Mouse (Mus musculus) heart, postnatal 14 days (tissue): ENCODE data around the gene Ttll7. TPM values are rescaled to one million over a fixed set of nuclear protein-coding genes. Genes with fewer than 3 reads are reported as not detected.

ENCODE experiments used
- DNase-seq, 2 experiments: peaks; one replicate each; pipeline ENCODE4 v3.0.0; 2021 to 2022
- intact Hi-C: fragments of 180-260 bp; cut with DNase I; formaldehyde crosslinking; loops from one replicate; pipeline ENCODE4 v1.15.1; 2025
- total RNA-seq, 2 experiments: library from RNA; stranded (reverse); gene quantifications; 2 replicates each; pipeline ENCODE4 v1.2.3; 2021

Ttll7 gene
- total RNA-seq, 2 experiments from 2014 or later, result 3.8 TPM

- no peak for DNase-seq
- intact Hi-C loops, result no loop called here
Measured at GRCm38 (mm10) chr3:146967834-146968233, 115.7 kb downstream of the Ttll7 start.

DNA sequence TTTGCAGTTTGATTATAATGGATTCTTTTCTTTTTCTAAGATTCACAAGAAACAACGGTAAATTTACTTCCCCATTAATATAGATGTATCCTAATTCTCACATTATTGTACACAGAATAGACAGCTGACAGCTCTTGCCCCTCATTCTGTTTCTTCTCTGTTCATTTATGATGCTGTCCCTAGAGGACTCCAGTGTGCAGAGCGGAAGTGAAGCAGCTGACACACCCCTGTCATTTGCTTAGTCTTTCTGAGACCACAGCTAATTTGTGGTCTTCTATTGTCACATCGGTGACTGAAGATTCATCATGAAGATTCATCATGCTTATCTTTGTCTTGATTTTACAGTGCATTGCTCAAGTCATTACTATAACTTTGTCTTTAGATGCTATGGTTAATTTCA is 126.1 kb downstream of the Ttll7 start:
- intact Hi-C loops, result no loop called here
- DNase-seq, result no peak

- DNase-seq, result peak; percentile 27 to 43
- intact Hi-C loops, result loop anchor here (5.0 to 10.0 kb wide), 2 partner anchors 1011 to 1993 kb away; no protein-coding TSS in a partner anchor
Measured at GRCm38 (mm10) chr3:146993834-146994669, 141.9 kb downstream of the Ttll7 start.

DNA sequence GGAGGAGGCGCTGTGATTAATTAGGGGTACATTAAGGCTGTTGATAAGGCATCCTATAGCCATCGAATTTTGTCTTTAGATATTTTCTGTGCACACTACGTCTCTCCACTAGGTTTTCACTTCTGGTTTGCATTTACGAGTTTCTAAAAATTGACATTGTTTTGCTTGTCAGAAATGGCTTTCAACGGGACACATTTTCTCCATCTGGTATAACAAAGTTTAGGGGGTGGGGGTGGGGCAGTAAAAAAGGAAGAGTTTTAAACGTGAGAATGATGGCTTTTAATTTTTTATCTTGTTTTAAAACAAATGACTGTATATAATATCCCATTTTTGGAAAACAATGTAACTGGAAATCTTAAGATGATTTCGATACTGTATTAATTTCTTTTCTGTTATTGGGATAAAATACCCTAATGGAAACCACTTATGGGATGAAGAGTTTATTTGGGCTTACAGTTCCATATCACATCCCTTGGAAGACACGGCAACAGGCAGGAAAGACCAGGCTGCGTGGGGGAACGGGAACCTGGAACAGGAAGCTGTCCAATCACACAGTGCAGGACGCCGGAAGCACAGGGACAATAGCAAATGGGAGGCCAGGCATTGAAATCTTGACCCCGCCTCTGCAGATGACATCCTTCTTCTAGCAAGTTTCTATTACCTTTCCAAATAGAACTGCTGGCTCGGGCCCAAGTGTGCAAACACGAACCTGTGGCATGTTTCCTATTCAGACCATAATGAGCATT is 142.7 kb downstream of the Ttll7 start:
- intact Hi-C loops, result loop anchor here (5.0 to 10.0 kb wide), 2 partner anchors 1010 to 1992 kb away; no protein-coding TSS in a partner anchor
- no peak for DNase-seq

DNA sequence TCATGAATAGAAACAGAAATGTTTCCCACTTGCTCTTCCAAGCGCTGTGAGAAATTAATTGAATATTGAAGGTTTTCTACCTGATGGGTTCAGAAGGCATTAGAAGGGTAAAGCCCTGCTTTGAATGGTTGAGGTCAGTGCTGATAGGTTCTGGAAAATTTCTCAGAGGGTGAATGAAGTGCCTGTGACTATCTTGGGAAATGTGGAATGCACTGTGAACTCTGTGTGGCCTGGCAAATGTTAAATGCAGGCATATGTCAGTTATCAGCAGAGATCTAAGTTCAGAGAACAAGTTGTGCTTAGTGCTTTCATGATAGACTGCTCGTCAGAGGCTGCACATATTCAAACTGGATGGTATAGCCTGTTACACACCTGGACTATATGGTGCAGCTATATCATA is 147.0 kb downstream of the Ttll7 start:
- intact Hi-C loops, result loop anchor here (10.0 kb wide), 1 partner anchor 1006 kb away; no protein-coding TSS in a partner anchor
- no peak for DNase-seq

DNA sequence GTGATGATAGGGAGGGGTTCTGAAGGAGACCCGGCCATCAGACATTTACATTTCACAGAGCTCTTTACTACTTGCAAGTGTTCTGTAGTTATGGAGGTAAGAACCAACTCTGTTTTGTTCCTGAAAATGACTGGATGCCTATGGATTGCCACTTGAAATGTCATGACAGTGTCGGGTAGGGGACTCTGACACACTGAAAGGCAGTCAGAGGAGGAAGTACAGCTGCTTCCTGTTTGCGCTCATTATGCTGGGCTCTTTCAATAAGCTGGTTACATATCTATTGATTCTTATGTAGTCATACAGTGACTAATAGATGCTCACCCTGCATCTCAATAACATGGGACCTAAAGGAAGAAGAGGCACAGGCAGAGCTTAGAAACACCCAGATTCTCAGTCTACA is 148.8 kb downstream of the Ttll7 start:
- no peak for DNase-seq
- intact Hi-C loops, result no loop called here

DNA sequence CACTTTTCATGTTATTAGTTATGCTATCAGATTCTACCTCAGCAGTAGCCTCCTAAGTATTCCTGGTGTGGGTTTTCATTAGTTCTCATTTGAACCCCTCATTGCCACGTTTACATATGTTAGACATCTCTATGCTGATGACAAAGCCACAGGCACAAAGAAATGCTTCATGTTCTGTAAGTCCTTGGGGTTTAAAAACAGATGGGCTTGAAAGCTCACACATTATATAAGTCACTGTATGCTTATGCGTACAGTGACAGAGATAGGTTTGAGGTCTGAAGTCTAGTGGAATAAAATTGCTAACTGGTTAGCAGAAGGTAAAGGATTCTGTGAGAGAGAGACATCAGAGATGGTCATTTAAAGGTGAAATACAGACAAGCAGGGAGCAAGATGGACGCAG is 149.4 kb downstream of the Ttll7 start:
- no peak for DNase-seq
- intact Hi-C loops, result no loop called here

DNA sequence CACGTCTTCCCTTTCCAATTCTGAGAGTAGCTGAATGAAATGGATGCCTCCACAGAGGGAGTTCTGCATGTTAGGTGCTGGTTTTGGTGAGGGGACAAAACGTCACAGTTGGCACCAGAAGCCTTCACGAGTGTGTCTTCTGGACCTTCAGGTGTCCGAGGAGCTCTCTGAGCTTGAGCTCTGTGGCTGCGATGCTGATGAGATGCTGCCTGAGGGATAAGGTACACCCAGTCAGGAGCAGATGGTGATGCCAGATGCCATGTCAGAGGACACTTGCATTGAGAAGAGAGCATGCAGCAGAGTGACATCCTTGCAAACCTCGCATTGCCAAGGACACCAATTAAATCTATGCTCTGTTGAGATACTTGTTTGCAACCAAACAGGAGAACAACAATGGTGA is 164.3 kb downstream of the Ttll7 start:
- no peak for DNase-seq
- intact Hi-C loops, result no loop called here

DNA sequence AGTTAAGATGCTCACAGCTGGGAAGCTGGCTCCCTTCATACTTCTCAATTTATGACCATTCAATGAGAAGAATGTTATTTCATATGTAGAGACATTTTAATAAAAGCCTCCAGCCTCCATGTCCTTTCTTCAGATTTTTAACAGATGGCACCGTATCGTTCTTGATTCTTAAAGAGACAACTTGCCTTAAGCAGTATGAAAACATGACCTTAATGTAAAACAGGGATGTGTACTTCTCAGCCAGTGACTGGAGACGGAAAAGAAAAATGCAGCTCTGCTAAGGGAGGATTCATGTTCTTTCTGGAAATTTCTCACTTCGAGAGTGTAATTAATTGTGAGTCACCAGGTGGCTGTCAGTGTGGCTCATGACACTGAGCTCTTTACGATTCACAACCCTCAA is 167.3 kb downstream of the Ttll7 start:
- intact Hi-C loops, result no loop called here
- no peak for DNase-seq

DNA sequence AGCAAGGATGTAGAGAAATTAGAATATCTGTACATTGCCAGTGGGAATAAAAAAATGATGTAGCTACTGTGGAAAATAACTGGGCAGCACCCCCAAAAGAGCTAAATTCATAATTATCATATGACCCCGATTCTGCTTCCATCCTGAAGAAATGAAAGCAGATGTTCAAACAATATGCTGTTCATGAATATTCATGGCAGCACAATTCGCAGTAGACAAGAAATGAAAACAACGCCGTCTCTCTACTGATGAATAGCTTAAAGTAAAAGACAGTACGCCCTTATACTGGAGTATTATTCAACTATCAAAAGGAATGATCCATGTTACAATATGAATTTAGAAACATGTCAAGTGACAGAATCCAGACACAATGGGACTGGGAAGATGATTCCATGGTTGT is 174.1 kb downstream of the Ttll7 start:
- DNase-seq, result no peak
- intact Hi-C loops, result no loop called here

DNA sequence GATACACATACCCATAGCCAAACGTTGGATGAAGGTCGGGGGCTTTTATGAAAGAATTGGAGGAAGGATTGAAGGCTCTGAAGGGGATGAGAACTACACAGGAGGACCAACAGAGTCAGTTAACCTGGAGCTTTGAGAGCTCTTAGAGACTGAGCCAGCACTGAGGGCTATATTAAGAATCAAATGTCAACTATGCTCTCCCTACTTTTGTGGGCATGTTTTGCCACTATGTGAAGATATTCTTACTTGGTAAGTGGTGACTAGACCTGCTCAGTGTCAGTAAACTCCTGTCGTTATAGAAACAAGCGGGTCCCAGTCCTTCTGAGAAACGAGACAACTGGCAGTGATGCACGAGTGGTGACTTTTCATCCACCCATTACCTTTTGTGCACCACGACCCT is 176.2 kb downstream of the Ttll7 start:
- intact Hi-C loops, result no loop called here
- DNase-seq, result no peak

DNA sequence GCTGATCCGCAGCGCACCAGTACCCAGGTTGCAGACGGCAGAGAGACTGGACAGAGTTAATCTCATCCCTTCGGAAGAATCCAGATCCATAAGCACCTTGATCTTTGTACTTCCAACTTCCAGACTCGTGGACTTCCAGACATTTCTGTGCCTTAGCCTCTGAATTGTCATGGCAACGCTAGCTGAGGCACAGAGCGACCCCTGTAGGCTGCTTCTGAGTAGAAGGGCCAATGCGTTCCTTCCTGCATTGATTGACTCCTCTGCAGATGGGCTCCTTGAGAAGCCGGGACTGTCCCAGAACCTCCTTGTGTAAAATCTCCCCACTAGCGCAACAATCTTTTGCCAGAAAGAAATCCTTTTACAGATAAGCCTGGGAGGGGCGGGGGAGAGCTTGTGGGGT is 177.6 kb downstream of the Ttll7 start:
- intact Hi-C loops, result no loop called here

DNA sequence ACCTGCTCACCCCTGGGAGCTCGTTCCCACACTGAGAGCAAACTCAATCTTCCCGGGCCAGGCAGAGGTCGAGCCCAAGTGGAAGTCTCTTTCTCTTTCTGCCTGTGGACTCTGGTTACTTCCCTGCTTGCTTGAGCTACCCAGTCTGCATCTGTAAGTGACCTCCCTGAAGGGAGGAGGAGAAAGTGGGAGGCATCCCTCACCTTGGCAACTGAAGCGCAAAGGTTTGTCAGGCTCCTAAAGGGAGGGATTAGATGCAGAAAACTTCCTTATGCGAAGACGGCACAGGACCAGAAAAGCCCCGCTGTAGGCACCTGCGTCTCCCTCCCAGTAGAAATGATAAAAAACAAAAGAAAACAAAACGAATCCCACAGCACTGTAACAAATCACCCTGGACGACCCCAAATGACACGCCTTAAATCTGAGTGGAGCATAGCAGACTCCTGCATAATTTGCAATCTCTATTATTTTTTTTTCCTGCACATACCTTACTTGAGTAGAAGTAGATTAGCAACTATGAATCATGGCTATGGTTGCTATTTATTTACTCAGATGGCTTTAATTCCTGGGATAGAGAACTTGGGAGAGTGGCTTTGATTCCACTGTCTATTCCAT is 178.2 kb downstream of the Ttll7 start:
- DNase-seq, result no peak
- intact Hi-C loops, result no loop called here

More for the DNA sequence above, 177.6 kb downstream of the Ttll7 start:
- no peak for DNase-seq

Other genes with a start within 250 kb of the Ttll7 start
- not detected for gene Dnase2b, start 236.8 kb upstream of the Ttll7 start, total RNA-seq
- gene 4930503B20Rik, start 201.1 kb upstream of the Ttll7 start, total RNA-seq, result under 1 TPM in 1 of 2 experiments, not detected in 1; 0.15 TPM
- gene Samd13, start 166.8 kb upstream of the Ttll7 start, total RNA-seq, result 1 to 10 TPM; 1.4 to 2.6 TPM
- 10 to 100 TPM; 62.5 to 68.3 TPM for gene Prkacb, start 39.4 kb upstream of the Ttll7 start, total RNA-seq